ENCODE assay signal across 10 mouse cellular contexts in the genomic region with DNA sequence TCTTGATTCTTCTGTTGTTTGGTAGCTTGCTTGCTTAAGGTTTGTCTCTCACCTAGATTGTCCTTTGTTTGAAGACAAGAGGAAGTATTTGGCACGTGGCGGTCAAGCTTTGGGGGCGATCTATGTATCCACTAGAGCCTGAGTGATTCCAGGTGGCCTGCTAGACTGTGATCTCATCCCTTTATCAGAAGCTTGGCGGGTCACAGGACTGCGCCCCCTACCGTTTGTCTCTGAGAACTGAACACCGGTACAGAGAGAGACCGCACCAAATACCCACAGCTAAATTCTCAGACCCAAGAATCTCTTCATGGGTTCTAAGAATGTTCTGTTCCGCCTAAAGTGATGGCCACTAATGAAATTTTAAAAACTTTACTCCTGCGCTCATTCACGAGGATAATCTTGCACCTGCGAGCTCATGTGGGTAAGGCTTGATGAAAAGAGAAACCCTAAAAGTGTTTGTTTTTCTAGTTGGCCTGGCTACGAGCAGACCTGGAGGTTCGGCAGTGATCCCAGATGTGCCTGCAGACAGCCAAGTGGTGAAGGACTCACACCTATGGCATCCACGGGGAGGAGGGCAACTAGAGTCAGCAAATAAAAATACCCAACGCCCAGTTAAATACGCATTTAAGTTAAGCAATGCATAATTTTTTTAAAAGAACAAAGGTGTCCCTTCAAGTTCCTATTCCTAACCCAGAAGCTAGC. TPM values are rescaled to one million over a fixed set of nuclear protein-coding genes. Genes with fewer than 3 reads are reported as not detected.
A peak's percentile ranks its signal among the peaks of the same experiment; 100 is the strongest.
DNase-seq lines count a peak whose midpoint lies in the region; ATAC-seq and TF ChIP-seq lines count a peak whose summit lies in the region.
"Had no signal": no experiment of that assay in that cellular context is flagged by ENCODE, and none has a peak within 500 bp of the region (broad histone marks: within the 10 kb centered on the region; RNA-seq: fewer than 3 reads in every experiment).

No protein-coding gene starts in this region.

- no peak overlapping the region for H3K4me2 ChIP-seq in kidney, postnatal 0 days (ENCODE audit: low read length)

- 35% methylated on average over 17 of the region's 17 CpGs for WGBS in kidney, postnatal 0 days
- WGBS in heart, embryonic 10.5 days = 22% methylated on average over 17 of the region's 17 CpGs

- H3K27me3 ChIP-seq in kidney, postnatal 0 days (ENCODE audit: insufficient read depth, low read length) = no peaks in the 10 kb centered on the region
- H3K27me3 ChIP-seq in heart, embryonic 10.5 days (ENCODE audit: insufficient read depth, poor library complexity, severe bottlenecking) = 0 out of 2 replicates have a peak, but pooled peaks cover 17% of the 10 kb centered on the region

- H3K27ac ChIP-seq in kidney, postnatal 0 days = no peak overlapping the region
- no peak overlapping the region for H3K27ac ChIP-seq in heart, embryonic 10.5 days

- peak; percentile 71 for TF ChIP-seq CTCF in kidney, postnatal 0 days (IDR thresholded peaks at IDR 0.05; ENCODE audit: low read depth)

- H3K9ac ChIP-seq in kidney, postnatal 0 days (ENCODE audit: low read depth, low read length) = no peak overlapping the region

- no peaks in the 10 kb centered on the region for H3K36me3 ChIP-seq in kidney, postnatal 0 days (ENCODE audit: insufficient read depth, low read length)
- no peaks in the 10 kb centered on the region for H3K36me3 ChIP-seq in heart, embryonic 10.5 days

- ATAC-seq in kidney, postnatal 0 days (replicated peaks; ENCODE audit: low FRiP score, low read depth) = no peak
- 0 out of 2 replicates have a peak, but pooled peaks have one; percentile 55 for ATAC-seq in megakaryocyte-erythroid progenitor cell, adult 5-6 weeks (replicated peaks; ENCODE audit: low FRiP score, low TSS enrichment, poor library complexity, severe bottlenecking)
- no peak for ATAC-seq in monocyte, adult 5-6 weeks (replicated peaks; ENCODE audit: insufficient number of reproducible peaks, low FRiP score, low TSS enrichment, poor library complexity, severe bottlenecking)

- DNase-seq in kidney, postnatal 0 days (ENCODE audit: low spot score) = peak; percentile 70
- no peak for DNase-seq in kidney, adult 9 months
- peak; percentile 77 for DNase-seq in ES-CJ7 (ENCODE audit: low read depth, low spot score)
- peak; percentile 35 for DNase-seq in c-Kit-positive CD71-negative TER-119-negative erythroid progenitor cells, embryonic 14.5 days (ENCODE audit: low read depth)
- DNase-seq in heart, embryonic 10.5 days (ENCODE audit: low spot score) = peak; percentile 87
- no peak for DNase-seq in right cerebral cortex, postnatal 14 days

- no peak overlapping the region for H3K4me3 ChIP-seq in kidney, postnatal 0 days (replicated peaks; ENCODE audit: low read depth, low read length)
- no peak overlapping the region for H3K4me3 ChIP-seq in heart, embryonic 10.5 days
- H3K4me3 ChIP-seq: erythroblast, embryonic 14.5 days; myocyte had no signal

- no peaks in the 10 kb centered on the region for H3K4me1 ChIP-seq in kidney, postnatal 0 days (replicated peaks; ENCODE audit: insufficient read depth, low read length)
- H3K4me1 ChIP-seq in heart, embryonic 10.5 days = peaks cover 5% of the 10 kb centered on the region; the same call in 1 of the 2 replicates

- H3K9me3 ChIP-seq in kidney, postnatal 0 days (replicated peaks; ENCODE audit: low read length) = no peaks in the 10 kb centered on the region
- H3K9me3 ChIP-seq in heart, embryonic 10.5 days = no peaks in the 10 kb centered on the region

RNA-seq across cellular contexts. Expression of a gene that starts 12.8 kb away (rescaled TPM):
- polyA plus RNA-seq in kidney, postnatal 0 days (2015; fragmentation: Nextera tagmentation; extraction: Ambion mirVana) = 19.9 and 23.4 TPM in 2 replicates
- not detected in 2 replicates for polyA plus RNA-seq in heart, embryonic 10.5 days (2016; fragmentation: Nextera tagmentation; extraction: Ambion mirVana)
- not detected in 2 replicates for total RNA-seq in megakaryocyte-erythroid progenitor cell, adult 5-6 weeks (2014; fragmentation: Nextera tagmentation)
- not detected in 2 replicates for total RNA-seq in megakaryocyte-erythroid progenitor cell, adult 5-6 weeks (2017)
- total RNA-seq in monocyte, adult 5-6 weeks (2017) = not detected in 3 replicates
- polyA plus RNA-seq: erythroblast, embryonic 14.5 days; myocyte had no signal

RNA-seq across cellular contexts. Expression of a gene that starts 50.3 kb away (rescaled TPM):
- polyA plus RNA-seq in kidney, postnatal 0 days (2015; fragmentation: Nextera tagmentation; extraction: Ambion mirVana) = 0.51 and 1.3 TPM in 2 replicates
- polyA plus RNA-seq in heart, embryonic 10.5 days (2016; fragmentation: Nextera tagmentation; extraction: Ambion mirVana) = 4.9 and 6.7 TPM in 2 replicates
- total RNA-seq in megakaryocyte-erythroid progenitor cell, adult 5-6 weeks (2014; fragmentation: Nextera tagmentation) = 19.2 and 19.5 TPM in 2 replicates
- total RNA-seq in megakaryocyte-erythroid progenitor cell, adult 5-6 weeks (2017) = 2.8 and 5.8 TPM in 2 replicates
- 0.64 to 2.1 TPM (median 0.67 TPM) in 3 replicates for total RNA-seq in monocyte, adult 5-6 weeks (2017)
- polyA plus RNA-seq: erythroblast, embryonic 14.5 days; myocyte had no signal

Comparison
In these comparisons a context has a peak if more than half of its experiments do, and no peak if none do; other contexts are left out.
1. DNase-seq: peak in kidney, postnatal 0 days (single experiment), ES-CJ7 (single experiment), c-Kit-positive CD71-negative TER-119-negative erythroid progenitor cells, embryonic 14.5 days (single experiment) and heart, embryonic 10.5 days (single experiment); none in kidney, adult 9 months (single experiment) and right cerebral cortex, postnatal 14 days (single experiment).